Mouse (Mus musculus) MEL (cell line): ENCODE data around the gene Pacs1. TPM values are rescaled to one million over a fixed set of nuclear protein-coding genes. Genes with fewer than 3 reads are reported as not detected.

Source experiments
- DNase-seq: peaks from one replicate; pipeline ENCODE4 v3.0.0; 2011; ENCODE audit warnings: low read depth, low spot score
- H3K27ac ChIP-seq: 2 replicates; pipeline ENCODE4 v1.5.1; 2012; ENCODE audit warnings: low read depth, mild to moderate bottlenecking, control low read depth, low read length, moderate library complexity; ENCODE audit not compliant: control insufficient read depth
- H3K27me3 ChIP-seq, 2 experiments: fragments of 150-350 bp in 1 of 2; sonication (generic) in 1 of 2; 2 replicates each; pipeline ENCODE4 v1.6.1; 2012; ENCODE audit warnings: low read length in 2 of 2, mild to moderate bottlenecking in 2 of 2, improper control_type of control experiment in 1 of 2, moderate library complexity in 1 of 2; ENCODE audit not compliant: insufficient read depth in 2 of 2, control insufficient read depth in 1 of 2
- H3K36me3 ChIP-seq, 2 experiments: 2 replicates each; pipeline ENCODE4 v1.6.1; 2012 to 2014; ENCODE audit warnings: low read length in 2 of 2, improper control_type of control experiment in 1 of 2, inconsistent platforms in 1 of 2, mild to moderate bottlenecking in 1 of 2; ENCODE audit not compliant: insufficient read depth in 2 of 2, control insufficient read depth in 1 of 2
- H3K4me1 ChIP-seq, 2 experiments: fragments of 150-350 bp in 1 of 2; sonication (generic) in 1 of 2; 2 replicates each; pipeline ENCODE4 v1.6.1; 2012; ENCODE audit warnings: low read length in 2 of 2, improper control_type of control experiment in 1 of 2, mild to moderate bottlenecking in 1 of 2; ENCODE audit not compliant: insufficient read depth in 2 of 2, control insufficient read depth in 1 of 2
- H3K4me3 ChIP-seq, 2 experiments: fragments of 150-350 bp in 1 of 2; sonication (generic) in 1 of 2; 2 replicates each; pipeline ENCODE4 v1.5.1; 2012; ENCODE audit warnings: low read depth in 2 of 2, low read length in 2 of 2, mild to moderate bottlenecking in 2 of 2, moderate library complexity in 2 of 2, control low read depth in 1 of 2, improper control_type of control experiment in 1 of 2; ENCODE audit not compliant: control insufficient read depth in 1 of 2, insufficient read depth in 1 of 2
- H3K79me2 ChIP-seq: 2 replicates; pipeline ENCODE4 v1.6.1; 2012; ENCODE audit warnings: mild to moderate bottlenecking, low read length, moderate library complexity; ENCODE audit not compliant: control insufficient read depth, poor library complexity, insufficient read depth
- H3K9ac ChIP-seq: 2 replicates; pipeline ENCODE4 v1.6.1; 2012; ENCODE audit warnings: low read depth, mild to moderate bottlenecking, control low read depth, low read length, moderate library complexity; ENCODE audit not compliant: control insufficient read depth, poor library complexity, severe bottlenecking
- H3K9me3 ChIP-seq: fragments of 150-350 bp; sonication (generic); replicated peaks from 2 replicates; pipeline ENCODE4 v1.6.1; 2012; ENCODE audit warnings: mild to moderate bottlenecking, low read length, improper control_type of control experiment, moderate library complexity; ENCODE audit not compliant: insufficient read depth
- BHLHE40 ChIP-seq: IDR thresholded peaks from 2 replicates; pipeline ENCODE4 v1.6.1; 2012; ENCODE audit warnings: low read depth, mild to moderate bottlenecking, inconsistent platforms, low read length, improper control_type of control experiment, borderline replicate concordance
- CHD1 ChIP-seq: IDR thresholded peaks from 2 replicates; pipeline ENCODE4 v1.6.1; 2012; ENCODE audit warnings: low read depth, mild to moderate bottlenecking, inconsistent platforms, low read length, improper control_type of control experiment
- CTCF ChIP-seq, 3 experiments: IDR thresholded peaks in 2 of 3; conservative IDR thresholded peaks in 1 of 3; 2 replicates each; pipeline ENCODE4 v1.5.1; 2011 to 2012; ENCODE audit warnings: low read length in 3 of 3, low read depth in 2 of 3, mild to moderate bottlenecking in 2 of 3, improper control_type of control experiment in 1 of 3, inconsistent platforms in 1 of 3, mixed read lengths in 1 of 3, moderate library complexity in 1 of 3; ENCODE audit not compliant: control insufficient read depth in 1 of 3, insufficient read depth in 1 of 3, poor library complexity in 1 of 3, severe bottlenecking in 1 of 3
- E2F4 ChIP-seq: IDR thresholded peaks from 2 replicates; pipeline ENCODE4 v1.6.1; 2011; ENCODE audit warnings: low read depth, low read length, improper control_type of control experiment, borderline replicate concordance
- ELF1 ChIP-seq: IDR thresholded peaks from 2 replicates; pipeline ENCODE4 v1.6.1; 2014; ENCODE audit warnings: low read depth, mild to moderate bottlenecking, inconsistent platforms, low read length, improper control_type of control experiment, moderate library complexity
- GABPA ChIP-seq: IDR thresholded peaks from 2 replicates; pipeline ENCODE4 v1.6.1; 2012; ENCODE audit warnings: low read depth, mild to moderate bottlenecking, inconsistent platforms, low read length, improper control_type of control experiment, moderate library complexity
- JUND ChIP-seq: IDR thresholded peaks from 2 replicates; pipeline ENCODE4 v1.6.1; 2011; ENCODE audit warnings: low read depth, mild to moderate bottlenecking, improper control_type of control experiment, low read length
- MYB ChIP-seq: IDR thresholded peaks from 2 replicates; pipeline ENCODE4 v1.6.1; 2011; ENCODE audit warnings: mild to moderate bottlenecking, low read depth, low read length, improper control_type of control experiment
- POLR2AphosphoS2 ChIP-seq: IDR thresholded peaks from 2 replicates; pipeline ENCODE4 v1.6.1; 2011; ENCODE audit warnings: low read length, improper control_type of control experiment
- RCOR1 ChIP-seq: IDR thresholded peaks from 2 replicates; pipeline ENCODE4 v1.6.1; 2012; ENCODE audit warnings: low read depth, mild to moderate bottlenecking, inconsistent platforms, low read length, improper control_type of control experiment
- TAL1 ChIP-seq: IDR thresholded peaks from 2 replicates; pipeline ENCODE4 v1.6.1; 2012; ENCODE audit warnings: mild to moderate bottlenecking, inconsistent platforms, low read length, moderate library complexity, mixed read lengths
- TBP ChIP-seq: IDR thresholded peaks from 2 replicates; pipeline ENCODE4 v1.8.0; 2011; ENCODE audit warnings: low read depth, low read length, improper control_type of control experiment
- TCF12 ChIP-seq: IDR thresholded peaks from 2 replicates; pipeline ENCODE4 v1.6.1; 2014; ENCODE audit warnings: low read depth, mild to moderate bottlenecking, inconsistent platforms, low read length, improper control_type of control experiment, moderate library complexity
- USF1 ChIP-seq: IDR thresholded peaks from 2 replicates; pipeline ENCODE4 v1.6.1; 2014; ENCODE audit warnings: low read depth, mild to moderate bottlenecking, inconsistent platforms, low read length, improper control_type of control experiment, moderate library complexity
- ZKSCAN1 ChIP-seq: IDR thresholded peaks from 2 replicates; pipeline ENCODE4 v1.6.1; 2012; ENCODE audit warnings: low read depth, mild to moderate bottlenecking, inconsistent platforms, low read length, improper control_type of control experiment, moderate library complexity
- polyA plus RNA-seq, 2 experiments: library from polyadenylated mRNA; stranded (reverse) in 1 of 2; unstranded in 1 of 2; fragments of >175 nt in 1 of 2; fragments of >200 nt in 1 of 2; gene quantifications; 2 replicates each; pipeline versions ENCODE4 v1.2.1 to v1.2.4; 2012; ENCODE audit warnings: low replicate concordance in 2 of 2, low read depth in 1 of 2; ENCODE audit not compliant: insufficient read length in 2 of 2, insufficient read depth in 1 of 2, missing spikeins in 1 of 2
- total RNA-seq: library from RNA; depleted of rRNA; stranded (reverse); fragments of 300-350 nt; gene quantifications from 2 replicates; pipeline ENCODE4 v1.2.3, GENCODE M21; 2012

Pacs1 gene
- total and polyA plus RNA-seq, 3 experiments = 5.7 to 19.9 TPM; not detected in 1

DNA sequence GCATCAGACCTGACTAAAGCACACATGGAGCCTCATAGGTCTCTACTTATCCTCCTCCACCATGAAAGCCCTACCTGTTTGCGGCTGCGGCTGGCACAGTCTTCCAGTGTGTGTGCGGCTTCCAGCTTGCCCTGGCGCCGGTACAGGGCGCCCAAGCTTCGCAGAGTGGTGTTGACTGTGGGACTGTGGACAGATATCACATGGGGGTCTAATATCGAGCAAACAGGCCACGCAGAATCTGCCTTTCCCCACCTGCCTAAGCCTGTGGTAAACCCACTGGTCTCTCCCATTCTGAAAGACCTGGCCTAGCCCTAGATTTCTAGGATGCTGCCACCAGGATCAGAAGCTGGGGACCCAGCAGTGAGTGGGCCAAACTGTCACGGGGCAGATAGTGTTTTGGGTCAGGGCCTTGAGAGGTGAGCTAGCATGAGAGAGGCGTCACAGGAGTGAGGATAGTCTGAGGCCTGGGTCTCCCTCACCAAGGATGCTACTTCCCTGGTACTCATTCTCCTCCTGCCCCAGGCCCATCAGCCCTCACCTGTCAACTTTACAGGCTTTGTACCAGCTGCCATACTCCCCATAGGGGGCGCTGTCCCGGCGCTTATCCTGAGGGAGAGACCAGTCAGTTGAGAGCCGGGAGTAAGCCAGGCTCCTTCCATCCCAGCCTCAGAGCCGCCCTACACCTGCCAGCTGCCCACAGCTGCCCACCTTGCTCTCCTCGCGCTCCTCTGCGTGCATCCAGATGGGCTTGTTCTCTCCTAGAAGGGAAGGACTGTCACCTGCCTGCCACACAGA lies 163.1 kb downstream of the Pacs1 start:
- no peak overlapping the region for H3K27ac ChIP-seq
- TF ChIP-seq CTCF (IDR thresholded peaks at IDR 0.05 in 2 of 3, conservative IDR thresholded peaks at IDR 0.05 in 1 of 3; ENCODE audit: control insufficient read depth in 1 of 3, insufficient read depth in 1 of 3, low read depth in 2 of 3, low read length in 3 of 3, poor library complexity in 1 of 3, severe bottlenecking in 1 of 3) = peak; percentile 61 to 83 (median 62)
- TF ChIP-seq GABPA = no peak
- TF ChIP-seq, all 39 proteins: peak for 1
- no peak overlapping the region for H3K9ac ChIP-seq
- H3K79me2 ChIP-seq = peaks cover 9% of the 10 kb centered on the region; the same call in 1 of the 2 replicates
- H3K36me3 ChIP-seq = peaks cover 0 to 6% of the 10 kb centered on the region in 2 experiments; a peak in 2 of 4 replicates
- no peaks in the 10 kb centered on the region for H3K9me3 ChIP-seq
- no peak overlapping the region for H3K4me3 ChIP-seq
- no peaks in the 10 kb centered on the region for H3K27me3 ChIP-seq
- peak; percentile 50 for DNase-seq
- H3K4me1 ChIP-seq = peaks cover 2 to 6% of the 10 kb centered on the region in 2 experiments; a peak in 3 of 4 replicates

GRCm38 (mm10) chr19:5108702-5109101 lies 164.2 kb downstream of the Pacs1 start:
- no peak for DNase-seq
- TF ChIP-seq ZKSCAN1 = no peak
- no peak for TF ChIP-seq ELF1
- no peak for TF ChIP-seq MYB
- TF ChIP-seq BHLHE40 = no peak
- no peak for TF ChIP-seq JUND
- TF ChIP-seq USF1 = no peak
- TF ChIP-seq TAL1 = no peak
- TF ChIP-seq POLR2AphosphoS2 = no peak
- TF ChIP-seq TBP = no peak
- no peak for TF ChIP-seq GABPA
- no peak for TF ChIP-seq CHD1
- no peak for TF ChIP-seq TCF12
- no peak for TF ChIP-seq E2F4
- no peak for TF ChIP-seq RCOR1
- no peak overlapping the region for H3K27ac ChIP-seq
- no peak overlapping the region for H3K9ac ChIP-seq
- H3K27me3 ChIP-seq = no peaks in the 10 kb centered on the region
- peaks cover 1 to 6% of the 10 kb centered on the region in 2 experiments; a peak in 3 of 4 replicates for H3K36me3 ChIP-seq
- H3K9me3 ChIP-seq = no peaks in the 10 kb centered on the region
- H3K4me3 ChIP-seq = no peak overlapping the region
- H3K4me1 ChIP-seq = peaks cover 2 to 6% of the 10 kb centered on the region in 2 experiments; a peak in 3 of 4 replicates
- peaks cover 9% of the 10 kb centered on the region; the same call in 1 of the 2 replicates for H3K79me2 ChIP-seq
